Mouse (Mus musculus) induced T-regulatory cell, adult 2 months (primary cell): Measurements from ENCODE around the gene Hlcs.
A peak's percentile ranks its signal among the peaks of the same experiment; 100 is the strongest.

Experiments
- DNase-seq: peaks from one replicate; pipeline ENCODE4 v3.0.0-alpha.2; 2012; ENCODE audit warnings: low read depth

Hlcs gene

GRCm38 (mm10) chr16:94205528-94206484, 107.6 kb downstream of the Hlcs start:
- DNase-seq, result no peak

GRCm38 (mm10) chr16:94201387-94201786, 112.0 kb downstream of the Hlcs start:
- no peak for DNase-seq

- DNase-seq, result no peak
Observed at GRCm38 (mm10) chr16:94195913-94196312, 117.5 kb downstream of the Hlcs start.

- DNase-seq, result no peak
Observed at GRCm38 (mm10) chr16:94191379-94192315, 121.7 kb downstream of the Hlcs start.

GRCm38 (mm10) chr16:94190256-94190655, 123.1 kb downstream of the Hlcs start:
- no peak for DNase-seq

- DNase-seq, result peak; percentile 11
Observed at GRCm38 (mm10) chr16:94186526-94186925, 126.8 kb downstream of the Hlcs start.

- DNase-seq, result peak; percentile 78
Observed at GRCm38 (mm10) chr16:94185430-94185829, 127.9 kb downstream of the Hlcs start.

GRCm38 (mm10) chr16:94180122-94180870, 133.1 kb downstream of the Hlcs start:
- no peak for DNase-seq

GRCm38 (mm10) chr16:94179341-94180121, 133.8 kb downstream of the Hlcs start:
- DNase-seq, result no peak

- no peak for DNase-seq
Observed at GRCm38 (mm10) chr16:94178441-94179220, 134.7 kb downstream of the Hlcs start.

- DNase-seq, result no peak
Observed at GRCm38 (mm10) chr16:94176997-94177857, 136.1 kb downstream of the Hlcs start.

- DNase-seq, result no peak
Observed at GRCm38 (mm10) chr16:94175366-94175986, 137.9 kb downstream of the Hlcs start.

GRCm38 (mm10) chr16:94173361-94173760, 140.0 kb downstream of the Hlcs start:
- DNase-seq, result no peak

- DNase-seq, result no peak
Observed at GRCm38 (mm10) chr16:94170218-94170617, 143.2 kb downstream of the Hlcs start.

- DNase-seq, result no peak
Observed at GRCm38 (mm10) chr16:94168655-94169545, 144.5 kb downstream of the Hlcs start.

- DNase-seq, result no peak
Observed at GRCm38 (mm10) chr16:94164978-94165377, 148.4 kb downstream of the Hlcs start.

- DNase-seq, result no peak
Observed at GRCm38 (mm10) chr16:94164236-94164635, 149.1 kb downstream of the Hlcs start.

- DNase-seq, result no peak
Observed at GRCm38 (mm10) chr16:94163051-94163450, 150.3 kb downstream of the Hlcs start.
